Comparison of ENCODE assay signal across 16 mouse cellular contexts in the genomic region with DNA sequence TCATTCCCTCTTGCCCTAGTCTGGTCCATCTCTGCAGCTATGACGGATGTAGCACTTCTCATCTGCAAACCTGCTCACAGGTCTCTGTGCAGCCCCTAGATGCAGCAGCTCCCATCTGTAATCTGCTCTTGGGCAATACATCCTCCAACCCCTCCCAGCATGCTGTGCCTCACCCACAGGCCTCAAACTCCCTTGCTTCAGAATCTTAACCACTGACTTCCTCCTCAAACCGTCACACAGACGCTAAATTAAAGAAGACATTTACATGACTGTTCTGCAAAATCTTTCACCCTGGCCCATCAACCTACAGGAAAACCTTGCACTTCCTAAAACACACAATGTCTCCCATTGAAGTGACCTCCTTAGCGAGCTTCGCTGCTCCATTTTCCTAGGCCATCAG. TPM values are rescaled to one million over a fixed set of nuclear protein-coding genes. Genes with fewer than 3 reads are reported as not detected.
DNase-seq lines count a peak whose midpoint lies in the region; ATAC-seq and TF ChIP-seq lines count a peak whose summit lies in the region.
"Had no signal": no experiment of that assay in that cellular context is flagged by ENCODE, and none has a peak within 500 bp of the region (broad histone marks: within the 10 kb centered on the region; RNA-seq: fewer than 3 reads in every experiment).

No protein-coding gene starts in this region.

- H3K4me1 ChIP-seq in heart, postnatal 0 days (ENCODE audit: control insufficient read depth, insufficient read depth) = no peaks in the 10 kb centered on the region
- H3K4me1 ChIP-seq in bone marrow macrophage, adult 2 months (ENCODE audit: control insufficient read depth, insufficient read depth, low read length) = peaks cover 25% of the 10 kb centered on the region
- H3K4me1 ChIP-seq in thymus, adult 2 months (replicated peaks; ENCODE audit: control insufficient read depth, insufficient read depth, low read length) = peaks cover 57% of the 10 kb centered on the region
- H3K4me1 ChIP-seq: embryonic facial prominence, embryonic 12.5 days; heart, embryonic 15.5 days had no signal

- H3K4me2 ChIP-seq in heart, postnatal 0 days (ENCODE audit: low read depth, low read length) = no peak overlapping the region
- H3K4me2 ChIP-seq: embryonic facial prominence, embryonic 12.5 days; heart, embryonic 15.5 days had no signal

- no peaks in the 10 kb centered on the region for H3K79me2 ChIP-seq in macrophage (ENCODE audit: inconsistent target)

- H3K9ac ChIP-seq in heart, postnatal 0 days (replicated peaks; ENCODE audit: low read depth, low read length) = no peak overlapping the region
- H3K9ac ChIP-seq: embryonic facial prominence, embryonic 12.5 days; heart, embryonic 15.5 days had no signal

- no peak for TF ChIP-seq CTCF in heart, postnatal 0 days (IDR thresholded peaks at IDR 0.05; ENCODE audit: low read depth)
- no peak for TF ChIP-seq CTCF in bone marrow macrophage, adult 2 months (IDR thresholded peaks at IDR 0.05; ENCODE audit: low read depth, low read length)
- no peak for TF ChIP-seq CTCF in thymus, adult 2 months (IDR thresholded peaks at IDR 0.05; ENCODE audit: borderline replicate concordance, control insufficient read depth, extremely low read depth, insufficient read depth, low read length, poor library complexity)

- ATAC-seq in heart, postnatal 0 days (ENCODE audit: insufficient read depth, low read depth) = no peak

- no peaks in the 10 kb centered on the region for H3K27me3 ChIP-seq in heart, postnatal 0 days (ENCODE audit: control insufficient read depth, insufficient read depth, low read length)
- no peaks in the 10 kb centered on the region for H3K27me3 ChIP-seq in thymus, adult 2 months (ENCODE audit: control insufficient read depth, insufficient read depth, low read length)
- H3K27me3 ChIP-seq: embryonic facial prominence, embryonic 12.5 days; heart, embryonic 15.5 days had no signal

- H3K27ac ChIP-seq in heart, postnatal 0 days (ENCODE audit: low read depth) = peak overlapping the region; percentile 57; the same call in 1 of the 2 replicates
- peak overlapping the region; percentile 59 for H3K27ac ChIP-seq in bone marrow macrophage, adult 2 months (ENCODE audit: insufficient read depth, low read depth, low read length)
- peak overlapping the region; percentile 63 for H3K27ac ChIP-seq in macrophage
- peak overlapping the region; percentile 98 for H3K27ac ChIP-seq in thymus, adult 2 months (ENCODE audit: control insufficient read depth, insufficient read depth, low read length)
- H3K27ac ChIP-seq: embryonic facial prominence, embryonic 12.5 days; heart, embryonic 15.5 days; left cerebral cortex, adult 2 months had no signal

- no peaks in the 10 kb centered on the region for H3K9me3 ChIP-seq in heart, postnatal 0 days (replicated peaks; ENCODE audit: control insufficient read depth, low read length)
- H3K9me3 ChIP-seq: embryonic facial prominence, embryonic 12.5 days; heart, embryonic 15.5 days had no signal

- no peak overlapping the region for H3K4me3 ChIP-seq in heart, postnatal 0 days (ENCODE audit: low read depth, low read length)
- H3K4me3 ChIP-seq in bone marrow macrophage, adult 2 months (ENCODE audit: insufficient read depth, low read length) = no peak overlapping the region
- no peak overlapping the region for H3K4me3 ChIP-seq in macrophage (ENCODE audit: inconsistent target)
- no peak overlapping the region for H3K4me3 ChIP-seq in thymus, adult 2 months (ENCODE audit: control insufficient read depth, insufficient read depth, low read length)
- H3K4me3 ChIP-seq: embryonic facial prominence, embryonic 12.5 days; heart, embryonic 15.5 days; left cerebral cortex, adult 2 months had no signal

- WGBS in heart, postnatal 0 days = 81% methylated on average over 5 of the region's 5 CpGs
- WGBS in macrophage (ENCODE audit: missing documents) = 0% methylated on average over 5 of the region's 5 CpGs
- WGBS in thymus, adult 2 months = 10% methylated on average over 5 of the region's 5 CpGs

- TF ChIP-seq EP300 in heart, postnatal 0 days (IDR thresholded peaks at IDR 0.05; ENCODE audit: low read depth) = no peak

- H3K36me3 ChIP-seq in heart, postnatal 0 days (replicated peaks; ENCODE audit: control insufficient read depth, insufficient read depth, low read length) = peaks cover 78% of the 10 kb centered on the region
- peaks cover 34% of the 10 kb centered on the region for H3K36me3 ChIP-seq in macrophage (ENCODE audit: inconsistent target)
- peaks cover 38% of the 10 kb centered on the region for H3K36me3 ChIP-seq in thymus, adult 2 months (ENCODE audit: control insufficient read depth, insufficient read depth, low read length)

- DNase-seq in heart, postnatal 0 days (ENCODE audit: low spot score) = no peak
- no peak for DNase-seq in heart, postnatal 4 days
- DNase-seq in thymus, adult 2 months = peak; percentile 77
- no peak for DNase-seq in embryo, embryonic 9.5 days (ENCODE audit: extremely low spot score)
- no peak for DNase-seq in left cerebral cortex, postnatal 10 days (ENCODE audit: extremely low spot score in 1 of 2, low spot score in 2 of 2)
- DNase-seq in spleen, adult 12 weeks (ENCODE audit: low spot score) = no peak
- DNase-seq: adrenal gland, adult 2 months; gastrocnemius, postnatal 36 days; kidney, postnatal 25 days; midbrain, embryonic 14.5 days; right cerebral cortex, postnatal 25 days had no signal

- no peak for TF ChIP-seq POLR2A in bone marrow macrophage, adult 2 months (IDR thresholded peaks at IDR 0.05; ENCODE audit: borderline replicate concordance, low read depth, low read length)
- 0 out of 2 replicates have a peak, but pooled peaks have one; percentile 13 for TF ChIP-seq POLR2A in thymus, adult 2 months (IDR thresholded peaks at IDR 0.05; ENCODE audit: control insufficient read depth, extremely low read depth, insufficient read depth, low read length, poor library complexity)

- intact Hi-C loops in left cerebral cortex, postnatal 10 days (cut with DNase I) = no loop called here

RNA-seq across cellular contexts. Expression of a gene that starts 9.7 kb away (rescaled TPM):
- total RNA-seq in heart, postnatal 0 days (2014; rRNA removed; ENCODE audit: low replicate concordance) = 5.7 and 7.7 TPM in 2 replicates
- polyA plus RNA-seq in heart, postnatal 0 days (2015; fragmentation: Nextera tagmentation; extraction: Ambion mirVana) = 9.8 and 11.3 TPM in 2 replicates
- 10 to 100 TPM in 1 of 2 experiments, 1 to 10 TPM in 1; 9.2 to 10.4 TPM for total RNA-seq in heart, postnatal 4 days (2021)
- polyA plus RNA-seq in bone marrow macrophage, adult 2 months (2012; ENCODE audit: insufficient read depth, insufficient read length, missing spikeins) = 16.3 and 17.2 TPM in 2 replicates
- total RNA-seq in macrophage (2018; cell fraction: chromatin; rRNA removed) = 10 to 100 TPM in 12 of 26 experiments, 1 to 10 TPM in 14; 2.0 to 25.7 (median 7.2) TPM
- total RNA-seq in macrophage (2018; cell fraction: cytosol; rRNA removed) = 10 to 100 TPM in 12 of 26 experiments, 1 to 10 TPM in 14; 4.2 to 15.1 (median 9.7) TPM
- total RNA-seq in macrophage (2018; cell fraction: nucleus; rRNA removed) = 10 to 100 TPM in 10 of 26 experiments, 1 to 10 TPM in 16; 3.0 to 18.5 (median 8.6) TPM
- 10.0 to 14.5 TPM (median 12.6 TPM) in 3 replicates for polyA plus RNA-seq in macrophage (2018)
- 18.0 and 18.7 TPM in 2 replicates for polyA plus RNA-seq in thymus, adult 2 months (2012; rRNA removed)
- 10 to 100 TPM in 1 of 2 experiments, 1 to 10 TPM in 1; 10.0 to 10.3 TPM for total RNA-seq in left cerebral cortex, postnatal 10 days (2021)

RNA-seq across cellular contexts. Expression of a gene that starts 9.7 kb away (rescaled TPM):
- 32.1 and 42.8 TPM in 2 replicates for total RNA-seq in heart, postnatal 0 days (2014; rRNA removed; ENCODE audit: low replicate concordance)
- polyA plus RNA-seq in heart, postnatal 0 days (2015; fragmentation: Nextera tagmentation; extraction: Ambion mirVana) = 145 and 151 TPM in 2 replicates
- total RNA-seq in heart, postnatal 4 days (2021) = 100 to 1,000 TPM in 1 of 2 experiments, 10 to 100 TPM in 1; 96.0 to 101 TPM
- polyA plus RNA-seq in bone marrow macrophage, adult 2 months (2012; ENCODE audit: insufficient read depth, insufficient read length, missing spikeins) = 65.3 and 70.2 TPM in 2 replicates
- total RNA-seq in macrophage (2018; cell fraction: chromatin; rRNA removed) = 10 to 100 TPM in 13 of 26 experiments, 1 to 10 TPM in 13; 5.4 to 27.1 (median 9.8) TPM
- 10 to 100 TPM; 39.8 to 66.8 (median 51.2) TPM for total RNA-seq in macrophage (2018; cell fraction: cytosol; rRNA removed)
- total RNA-seq in macrophage (2018; cell fraction: nucleus; rRNA removed) = 10 to 100 TPM in 20 of 26 experiments, 1 to 10 TPM in 6; 5.2 to 38.5 (median 15.9) TPM
- 40.6 to 87.8 TPM (median 85.5 TPM) in 3 replicates for polyA plus RNA-seq in macrophage (2018)
- 38.0 and 46.1 TPM in 2 replicates for polyA plus RNA-seq in thymus, adult 2 months (2012; rRNA removed)
- 10 to 100 TPM; 44.2 to 49.7 TPM for total RNA-seq in left cerebral cortex, postnatal 10 days (2021)

RNA-seq across cellular contexts. Expression of a gene that starts 32.5 kb away (rescaled TPM):
- 41.3 and 43.9 TPM in 2 replicates for total RNA-seq in heart, postnatal 0 days (2014; rRNA removed; ENCODE audit: low replicate concordance)
- polyA plus RNA-seq in heart, postnatal 0 days (2015; fragmentation: Nextera tagmentation; extraction: Ambion mirVana) = 16.9 and 18.8 TPM in 2 replicates
- 10 to 100 TPM; 21.3 to 24.4 TPM for total RNA-seq in heart, postnatal 4 days (2021)
- 82.3 and 87.5 TPM in 2 replicates for polyA plus RNA-seq in bone marrow macrophage, adult 2 months (2012; ENCODE audit: insufficient read depth, insufficient read length, missing spikeins)
- total RNA-seq in macrophage (2018; cell fraction: chromatin; rRNA removed) = 10 to 100 TPM in 22 of 26 experiments, 1 to 10 TPM in 4; 5.0 to 45.3 (median 25.5) TPM
- 10 to 100 TPM; 25.8 to 51.2 (median 35.8) TPM for total RNA-seq in macrophage (2018; cell fraction: cytosol; rRNA removed)
- total RNA-seq in macrophage (2018; cell fraction: nucleus; rRNA removed) = 10 to 100 TPM; 22.3 to 63.9 (median 37.3) TPM
- polyA plus RNA-seq in macrophage (2018) = 32.7 to 48.5 TPM (median 46.8 TPM) in 3 replicates
- 71.0 and 71.1 TPM in 2 replicates for polyA plus RNA-seq in thymus, adult 2 months (2012; rRNA removed)
- 10 to 100 TPM; 26.5 to 30.9 TPM for total RNA-seq in left cerebral cortex, postnatal 10 days (2021)

RNA-seq across cellular contexts. Expression of a gene that starts 32.7 kb away (rescaled TPM):
- 13.6 and 25.4 TPM in 2 replicates for total RNA-seq in heart, postnatal 0 days (2014; rRNA removed; ENCODE audit: low replicate concordance)
- polyA plus RNA-seq in heart, postnatal 0 days (2015; fragmentation: Nextera tagmentation; extraction: Ambion mirVana) = 28.0 and 30.9 TPM in 2 replicates
- 10 to 100 TPM; 19.3 to 19.8 TPM for total RNA-seq in heart, postnatal 4 days (2021)
- 5.5 and 6.7 TPM in 2 replicates for polyA plus RNA-seq in bone marrow macrophage, adult 2 months (2012; ENCODE audit: insufficient read depth, insufficient read length, missing spikeins)
- 10 to 100 TPM in 3 of 26 experiments, 1 to 10 TPM in 20, under 1 TPM in 2, not detected in 1; 0.52 to 11.6 (median 4.6) TPM for total RNA-seq in macrophage (2018; cell fraction: chromatin; rRNA removed)
- 1 to 10 TPM; 4.2 to 7.6 (median 6.3) TPM for total RNA-seq in macrophage (2018; cell fraction: cytosol; rRNA removed)
- 10 to 100 TPM in 2 of 26 experiments, 1 to 10 TPM in 23, under 1 TPM in 1; 0.89 to 14.3 (median 4.5) TPM for total RNA-seq in macrophage (2018; cell fraction: nucleus; rRNA removed)
- polyA plus RNA-seq in macrophage (2018) = 4.3 to 16.2 TPM (median 6.2 TPM) in 3 replicates
- 4.7 and 5.1 TPM in 2 replicates for polyA plus RNA-seq in thymus, adult 2 months (2012; rRNA removed)
- 10 to 100 TPM; 19.3 to 19.7 TPM for total RNA-seq in left cerebral cortex, postnatal 10 days (2021)
